Mouse (Mus musculus) thymus, adult 2 months (tissue): Measurements from ENCODE around the gene Cerk. TPM values are rescaled to one million over a fixed set of nuclear protein-coding genes. Genes with fewer than 3 reads are reported as not detected.

Experiments used
- DNase-seq: peaks from one replicate; pipeline ENCODE4 v3.0.0; 2021
- H3K27ac ChIP-seq: fragments of 200-500 bp; 2 replicates; pipeline ENCODE4 v1.5.1; 2012; ENCODE audit warnings: low read length, control low read depth; ENCODE audit not compliant: control insufficient read depth, insufficient read depth
- H3K27me3 ChIP-seq: fragments of 200-500 bp; 2 replicates; pipeline ENCODE4 v1.6.1; 2012; ENCODE audit warnings: mild to moderate bottlenecking, low read length, moderate library complexity, mixed read lengths; ENCODE audit not compliant: control insufficient read depth, insufficient read depth
- H3K36me3 ChIP-seq: fragments of 200-500 bp; 2 replicates; pipeline ENCODE4 v1.6.1; 2012; ENCODE audit warnings: mild to moderate bottlenecking, low read length, moderate library complexity; ENCODE audit not compliant: control insufficient read depth, insufficient read depth
- H3K4me1 ChIP-seq: fragments of 200-500 bp; replicated peaks from 2 replicates; pipeline ENCODE4 v1.6.1; 2012; ENCODE audit warnings: low read length; ENCODE audit not compliant: control insufficient read depth, insufficient read depth
- H3K4me3 ChIP-seq: fragments of 200-500 bp; 2 replicates; pipeline ENCODE4 v1.5.1; 2012; ENCODE audit warnings: mild to moderate bottlenecking, low read length, control low read depth, moderate library complexity; ENCODE audit not compliant: control insufficient read depth, insufficient read depth
- CTCF ChIP-seq: fragments of 200-500 bp; IDR thresholded peaks from 2 replicates; pipeline ENCODE4 v1.5.1; 2012; ENCODE audit warnings: mild to moderate bottlenecking, control low read depth, low read length, moderate library complexity, borderline replicate concordance; ENCODE audit not compliant: control insufficient read depth, poor library complexity, insufficient read depth; ENCODE audit errors: extremely low read depth
- POLR2A ChIP-seq: fragments of 200-500 bp; IDR thresholded peaks from 2 replicates; pipeline ENCODE4 v1.6.1; 2012; ENCODE audit warnings: mild to moderate bottlenecking, low read length, control low read depth, moderate library complexity; ENCODE audit not compliant: control insufficient read depth, poor library complexity, insufficient read depth; ENCODE audit errors: extremely low read depth
- WGBS: fragments of 180-500 bp; shearing (Covaris S2); methylation state at CpG from one replicate; pipeline ENCODE4 v1.1.7; 2018; 5-methylcytosine and 5-hydroxymethylcytosine counted together
- polyA plus RNA-seq: library from polyadenylated mRNA; depleted of rRNA; stranded (reverse); fragments of >200 nt; gene quantifications from 2 replicates; pipeline ENCODE4 v1.2.3, GENCODE M21; 2012

Gene Cerk
- polyA plus RNA-seq, 1 experiment: 180 TPM

- H3K36me3 ChIP-seq: peaks cover 5% of the 10 kb centered on the region
- no peak for DNase-seq
- no peak for TF ChIP-seq POLR2A
- no peak for TF ChIP-seq CTCF
- H3K27me3 ChIP-seq: no peaks in the 10 kb centered on the region
- WGBS: 91% methylated on average over 4 of the region's 4 CpGs
- no peak overlapping the region for H3K4me3 ChIP-seq
- peak overlapping the region; percentile 95; the same call in 1 of the 2 replicates for H3K27ac ChIP-seq
- peaks cover 77% of the 10 kb centered on the region for H3K4me1 ChIP-seq
These were observed 16.2 kb downstream of the Cerk start for GRCm38 (mm10) chr15:86169817-86170110.

GRCm38 (mm10) chr15:86168941-86169816, 16.8 kb downstream of the Cerk start:
- Histone ChIP-seq H3K4me1 (peaks cover 71% of the 10 kb centered on the region), H3K27me3 (no peaks in the 10 kb centered on the region), H3K4me3 (no peak overlapping the region), H3K27ac (peak overlapping the region; percentile 95), H3K36me3 (peaks cover 11% of the 10 kb centered on the region)
- TF ChIP-seq CTCF (no peak), POLR2A (no peak)
- WGBS: 84% methylated on average over 12 of the region's 12 CpGs
- DNase-seq: peak; percentile 26

GRCm38 (mm10) chr15:86168505-86168867, 17.5 kb downstream of the Cerk start:
- DNase-seq: peak; percentile 44
- H3K4me1 ChIP-seq: peaks cover 64% of the 10 kb centered on the region
- H3K4me3 ChIP-seq: peak overlapping the region; percentile 14; the same call in 1 of the 2 replicates
- H3K27me3 ChIP-seq: no peaks in the 10 kb centered on the region
- 7% methylated on average over 7 of the region's 7 CpGs for WGBS
- H3K27ac ChIP-seq: peak overlapping the region; percentile 95
- H3K36me3 ChIP-seq: peaks cover 18% of the 10 kb centered on the region
- no peak for TF ChIP-seq CTCF
- TF ChIP-seq POLR2A: no peak

- Histone ChIP-seq H3K27ac (peak overlapping the region; percentile 95), H3K4me3 (peak overlapping the region; percentile 14; the same call in 1 of the 2 replicates), H3K27me3 (no peaks in the 10 kb centered on the region), H3K36me3 (peaks cover 23% of the 10 kb centered on the region), H3K4me1 (peaks cover 58% of the 10 kb centered on the region)
- WGBS: 41% methylated on average over 10 of the region's 10 CpGs
- TF ChIP-seq CTCF: no peak; the same call in 1 of the 2 replicates
- TF ChIP-seq POLR2A: no peak
- DNase-seq: peak; percentile 55
These were observed 18.0 kb downstream of the Cerk start for GRCm38 (mm10) chr15:86167787-86168504.

- no peak for DNase-seq
- H3K27ac ChIP-seq: peak overlapping the region; percentile 95; the same call in 1 of the 2 replicates
- WGBS: 83% methylated on average over 7 of the region's 7 CpGs
- no peak overlapping the region for H3K4me3 ChIP-seq
- H3K36me3 ChIP-seq: peaks cover 31% of the 10 kb centered on the region
- no peak for TF ChIP-seq POLR2A
- H3K4me1 ChIP-seq: peaks cover 50% of the 10 kb centered on the region
- no peaks in the 10 kb centered on the region for H3K27me3 ChIP-seq
These were observed 18.8 kb downstream of the Cerk start for GRCm38 (mm10) chr15:86167032-86167655.

GRCm38 (mm10) chr15:86165811-86166590, 19.9 kb downstream of the Cerk start:
- no peak for DNase-seq
- H3K27me3 ChIP-seq: no peaks in the 10 kb centered on the region
- TF ChIP-seq CTCF: no peak
- TF ChIP-seq POLR2A: no peak
- WGBS: 95% methylated on average over 24 of the region's 24 CpGs
- H3K27ac ChIP-seq: no peak overlapping the region
- H3K4me1 ChIP-seq: peaks cover 39% of the 10 kb centered on the region
- H3K4me3 ChIP-seq: no peak overlapping the region
- peaks cover 41% of the 10 kb centered on the region for H3K36me3 ChIP-seq
